Mouse (Mus musculus) urinary bladder, postnatal 10 days (tissue): ENCODE results near the gene Pdzrn4.

ENCODE experiments used
- DNase-seq: peaks from one replicate; pipeline ENCODE4 v3.0.0; 2022; ENCODE audit warnings: low spot score

Gene Pdzrn4

DNA sequence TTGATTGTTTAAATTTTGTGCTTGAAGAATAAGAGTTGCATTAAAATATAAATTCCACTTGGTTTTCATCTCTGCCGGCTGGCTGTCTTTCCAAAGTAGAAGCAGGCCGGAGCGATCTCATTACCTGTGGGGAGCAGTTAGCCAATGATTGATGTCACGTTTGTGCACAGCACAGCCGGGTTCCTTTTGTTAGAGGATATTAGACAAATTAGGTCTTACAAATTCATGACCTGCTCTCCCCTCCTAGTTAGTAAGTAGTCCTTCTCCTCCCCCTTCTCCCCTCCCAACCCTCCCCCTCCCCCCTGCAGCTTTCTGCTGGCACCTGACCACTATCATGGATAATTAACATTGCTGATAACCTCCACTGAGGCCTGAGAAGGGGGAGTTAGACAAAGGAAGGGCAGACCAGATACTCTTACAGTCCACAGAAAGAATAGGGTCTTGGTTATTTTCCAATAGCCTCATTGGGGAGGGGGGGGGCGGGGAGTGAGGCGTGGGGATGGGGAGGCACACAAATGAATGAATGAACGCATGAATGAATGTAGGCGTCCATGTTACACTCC lies 103.7 kb downstream of the Pdzrn4 start:
- DNase-seq: no peak

GRCm38 (mm10) chr15:92502797-92503196 lies 106.1 kb downstream of the Pdzrn4 start:
- no peak for DNase-seq

- DNase-seq: no peak
Measured at GRCm38 (mm10) chr15:92509372-92509771, 112.7 kb downstream of the Pdzrn4 start.

GRCm38 (mm10) chr15:92515651-92516050 lies 119.0 kb downstream of the Pdzrn4 start:
- no peak for DNase-seq

DNA sequence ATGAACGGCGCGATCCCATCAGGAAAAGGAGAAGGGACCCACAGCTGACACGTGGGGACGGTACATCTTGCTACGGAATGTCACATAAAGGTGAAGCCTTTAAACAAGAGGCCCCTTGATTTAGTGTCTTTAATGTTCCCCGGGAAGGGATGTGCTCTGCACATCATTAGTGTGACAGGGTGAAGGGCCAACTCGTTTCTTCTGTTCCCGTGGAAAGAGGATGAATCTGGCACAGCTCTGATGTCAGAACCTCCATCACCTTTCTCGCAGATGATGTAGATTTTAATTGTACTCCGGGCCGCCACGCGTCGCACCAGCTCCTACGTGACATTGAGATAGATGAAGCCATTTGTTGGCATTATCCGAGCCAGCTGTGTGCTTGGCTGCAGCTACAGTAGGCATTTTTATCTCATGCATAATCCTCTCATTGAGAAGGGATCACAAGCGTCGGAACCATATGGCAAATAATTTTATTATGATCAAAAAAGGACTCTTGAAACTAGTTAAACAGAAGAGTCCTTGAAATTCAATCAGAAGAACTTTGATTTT lies 124.1 kb downstream of the Pdzrn4 start:
- no peak for DNase-seq

DNA sequence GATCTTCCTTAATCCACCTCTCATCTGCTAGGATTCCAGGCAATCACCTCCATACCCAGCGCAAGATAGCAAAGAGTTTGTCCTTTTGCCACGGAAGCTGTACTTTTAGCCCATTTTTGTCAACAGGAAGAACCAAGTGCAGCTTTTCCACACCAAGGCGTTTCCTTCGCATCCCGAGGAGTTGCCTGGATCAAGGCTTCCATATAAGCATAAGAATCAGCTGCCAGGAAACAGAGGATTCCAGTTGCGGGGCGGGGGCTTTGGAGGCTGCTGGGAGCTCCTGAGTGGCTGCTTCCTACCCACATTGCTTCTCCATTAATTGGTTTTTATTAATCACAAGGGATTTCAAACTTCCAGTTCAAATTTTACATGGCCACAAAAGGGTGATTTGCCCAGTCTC lies 125.0 kb downstream of the Pdzrn4 start:
- no peak for DNase-seq

GRCm38 (mm10) chr15:92524917-92525316 lies 128.2 kb downstream of the Pdzrn4 start:
- no peak for DNase-seq

GRCm38 (mm10) chr15:92525416-92525815 lies 128.7 kb downstream of the Pdzrn4 start:
- no peak for DNase-seq

GRCm38 (mm10) chr15:92526731-92527130 lies 130.1 kb downstream of the Pdzrn4 start:
- DNase-seq: no peak

DNA sequence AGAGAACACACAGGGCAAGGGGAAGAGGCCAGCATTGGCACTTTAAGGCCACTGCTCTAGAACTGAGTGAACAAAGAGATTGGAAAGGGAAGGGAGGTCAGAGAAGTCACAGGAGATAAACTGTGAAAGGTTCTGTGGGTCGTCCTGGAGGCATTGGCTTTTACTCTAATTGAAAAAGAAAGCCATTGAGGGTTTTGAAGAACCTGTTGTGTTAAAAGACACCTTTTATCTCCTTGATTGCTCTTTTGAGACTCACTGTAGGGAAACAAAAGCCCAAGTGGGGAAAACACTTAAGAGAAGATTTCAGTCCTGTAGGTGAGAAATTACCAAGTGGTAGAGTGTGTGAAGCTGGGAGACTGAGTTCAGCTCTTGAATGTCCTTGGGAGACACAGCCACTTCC lies 146.6 kb downstream of the Pdzrn4 start:
- DNase-seq: no peak

DNA sequence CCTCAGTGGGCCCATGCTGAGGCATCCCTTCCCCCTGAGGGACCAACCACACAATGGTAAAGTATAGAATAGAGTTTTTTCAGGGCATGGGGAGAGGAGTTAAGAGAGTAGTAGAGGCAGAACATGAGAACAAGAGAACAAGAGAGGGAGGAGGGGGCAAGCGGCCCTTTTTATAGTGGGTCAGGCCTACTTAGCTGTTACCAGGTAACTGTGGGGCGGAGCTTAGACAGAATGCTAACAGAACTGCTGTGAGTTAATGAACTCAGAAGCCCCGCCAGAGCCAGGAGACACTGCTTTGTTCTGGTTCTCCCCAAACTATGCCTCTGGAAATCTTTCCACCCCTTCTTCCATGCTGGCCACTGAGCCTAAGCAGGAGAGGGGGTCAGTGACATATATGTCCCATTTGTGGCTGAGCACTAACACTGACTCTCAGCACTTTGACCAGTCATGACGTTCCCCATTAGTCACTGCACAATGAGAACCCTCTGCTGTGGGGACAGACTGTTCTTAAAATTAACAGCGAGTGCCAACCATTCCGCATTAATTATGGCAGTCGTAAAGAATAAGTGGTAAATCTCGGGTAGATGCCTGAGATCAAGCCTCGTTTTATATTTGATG lies 150.7 kb downstream of the Pdzrn4 start:
- no peak for DNase-seq

- no peak for DNase-seq
Measured at GRCm38 (mm10) chr15:92555012-92555574, 158.4 kb downstream of the Pdzrn4 start.

- no peak for DNase-seq
Measured at GRCm38 (mm10) chr15:92555716-92556115, 159.0 kb downstream of the Pdzrn4 start.

DNA sequence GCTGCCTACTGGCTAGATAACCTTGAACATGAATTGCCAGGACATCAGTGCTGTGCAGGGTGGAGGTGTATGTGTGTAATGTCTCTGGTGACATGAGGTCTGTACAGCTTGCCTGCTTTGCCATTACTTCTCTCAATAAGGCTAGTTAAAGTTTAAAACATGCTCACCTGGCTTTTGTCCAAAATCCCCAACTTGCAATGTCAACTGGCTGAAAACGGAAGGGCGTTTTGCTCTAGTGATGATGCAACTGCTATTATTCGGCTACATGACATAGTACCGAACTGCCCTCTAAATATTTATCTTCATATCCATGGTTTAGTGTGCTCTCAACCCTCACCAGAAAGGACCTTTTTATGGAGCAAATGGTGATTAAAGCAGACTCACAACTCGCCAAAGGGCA lies 161.9 kb downstream of the Pdzrn4 start:
- DNase-seq: no peak

GRCm38 (mm10) chr15:92562149-92562548 lies 165.5 kb downstream of the Pdzrn4 start:
- DNase-seq: no peak

- DNase-seq: no peak
Measured at GRCm38 (mm10) chr15:92563576-92563975, 166.9 kb downstream of the Pdzrn4 start.

DNA sequence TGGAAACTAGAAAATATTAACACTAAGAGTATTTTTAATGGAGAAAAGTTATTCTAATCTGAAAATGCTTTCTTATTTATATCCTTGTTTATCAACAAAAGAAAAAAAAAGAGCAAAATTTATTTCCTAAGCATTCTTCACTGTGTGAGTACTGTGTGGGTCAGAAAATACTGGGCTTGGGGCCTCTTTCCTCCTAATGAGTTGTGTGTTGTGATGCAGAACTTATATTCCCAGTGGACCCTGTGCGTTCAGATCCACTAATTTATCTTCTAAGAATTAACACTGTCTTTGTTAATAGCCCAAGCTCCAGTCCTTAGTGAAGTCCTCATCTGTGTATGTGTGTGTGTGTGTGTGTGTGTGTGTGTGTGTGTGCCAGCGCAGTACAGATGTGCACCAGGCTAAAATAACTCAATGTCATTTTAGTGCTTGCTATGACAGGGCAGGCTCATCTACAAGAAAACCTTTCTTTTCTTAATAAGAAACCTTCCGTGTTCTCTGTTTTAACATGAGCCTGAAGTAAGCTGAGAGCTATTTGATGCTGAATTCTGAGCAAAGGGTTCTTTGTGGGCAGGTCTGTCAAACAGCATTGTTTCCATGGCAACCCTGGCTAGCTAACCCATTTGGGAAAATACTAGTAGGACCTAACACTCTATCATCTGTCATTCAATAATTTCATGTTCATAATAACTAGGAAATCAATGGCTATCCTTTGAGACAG lies 174.0 kb downstream of the Pdzrn4 start:
- no peak for DNase-seq

GRCm38 (mm10) chr15:92571244-92571539 lies 174.5 kb downstream of the Pdzrn4 start:
- DNase-seq: no peak

DNA sequence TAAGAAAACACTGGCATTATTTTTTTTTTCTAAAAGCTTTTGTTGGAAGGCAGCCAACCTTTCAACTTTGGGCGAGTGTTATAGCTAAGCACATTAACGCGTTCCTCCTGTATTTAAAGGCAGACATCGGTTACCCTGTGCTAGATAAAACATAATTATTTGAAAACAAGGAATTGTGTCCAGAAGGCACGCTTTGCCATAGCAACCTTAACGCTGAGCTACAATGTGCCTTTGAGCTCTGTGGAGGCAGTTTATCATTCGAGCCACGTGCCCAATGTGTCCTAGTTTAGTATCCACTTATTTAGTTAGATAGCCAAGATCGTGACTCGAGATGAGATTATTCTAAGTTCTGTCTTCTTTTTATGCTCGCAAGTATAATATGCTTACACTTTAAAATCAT lies 180.8 kb downstream of the Pdzrn4 start:
- no peak for DNase-seq

GRCm38 (mm10) chr15:92580217-92580616 lies 183.5 kb downstream of the Pdzrn4 start:
- no peak for DNase-seq

DNA sequence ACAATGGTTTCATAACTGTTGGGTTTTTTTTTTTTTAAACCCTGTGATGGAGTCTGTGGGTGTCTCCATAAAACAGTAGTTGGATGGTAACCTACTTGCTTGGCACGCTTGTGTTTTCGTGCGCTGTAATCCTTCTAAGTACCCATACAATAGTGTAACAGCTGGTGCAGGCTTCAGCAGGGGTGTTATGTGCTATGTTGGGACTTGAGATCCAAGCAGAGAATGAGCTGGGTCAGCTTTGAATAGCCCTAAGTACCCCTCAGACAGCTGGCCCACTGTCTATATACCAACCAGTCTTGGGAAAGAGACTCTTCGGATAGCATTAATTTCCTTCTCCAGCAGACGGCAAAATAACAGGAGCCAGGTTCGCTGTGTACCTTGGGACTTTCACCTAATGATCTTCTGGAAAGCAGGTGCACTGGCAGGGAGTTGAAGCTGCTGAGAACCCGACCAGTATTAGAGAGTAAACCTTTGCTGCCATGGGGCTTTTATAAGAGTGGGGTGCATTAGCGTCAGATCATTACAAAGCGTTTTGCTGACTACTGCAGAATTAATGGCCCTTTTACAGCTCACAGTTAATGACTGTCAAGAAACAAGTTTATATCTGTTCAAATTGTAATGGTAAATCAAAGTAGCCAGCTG lies 184.2 kb downstream of the Pdzrn4 start:
- no peak for DNase-seq

- DNase-seq: no peak
Measured at GRCm38 (mm10) chr15:92584357-92585138, 187.9 kb downstream of the Pdzrn4 start.
